8 mouse cellular contexts compared by ENCODE assay signal in genomic region chr9:92878589-92878988, GRCm38 (mm10).
DNase-seq lines count a peak whose midpoint lies in the region; ATAC-seq and TF ChIP-seq lines count a peak whose summit lies in the region.

No protein-coding gene starts in this region.

- H3K9ac ChIP-seq in forebrain, embryonic 12.5 days: no peak overlapping the region
- H3K9ac ChIP-seq in forebrain, postnatal 0 days: no peak overlapping the region
- no peak overlapping the region for H3K9ac ChIP-seq in lung, embryonic 16.5 days (ENCODE audit: low read length)
- H3K9ac ChIP-seq in stomach, postnatal 0 days (ENCODE audit: low read length): no peak overlapping the region

- H3K4me1 ChIP-seq in forebrain, embryonic 10.5 days: peaks cover 7% of the 10 kb centered on the region
- H3K4me1 ChIP-seq in forebrain, embryonic 12.5 days: 0 out of 2 replicates have a peak, but pooled peaks cover 8% of the 10 kb centered on the region
- H3K4me1 ChIP-seq in thymus, adult 2 months (replicated peaks; ENCODE audit: control insufficient read depth, insufficient read depth, low read length): no peaks in the 10 kb centered on the region
- no peaks in the 10 kb centered on the region for H3K4me1 ChIP-seq in forebrain, postnatal 0 days (ENCODE audit: insufficient read depth)
- no peaks in the 10 kb centered on the region for H3K4me1 ChIP-seq in lung, embryonic 16.5 days (replicated peaks; ENCODE audit: control insufficient read depth, insufficient read depth, low read length)
- no peaks in the 10 kb centered on the region for H3K4me1 ChIP-seq in stomach, postnatal 0 days (replicated peaks; ENCODE audit: control insufficient read depth, insufficient read depth)

- no peak for TF ChIP-seq CTCF in thymus, adult 2 months (IDR thresholded peaks at IDR 0.05; ENCODE audit: borderline replicate concordance, control insufficient read depth, extremely low read depth, insufficient read depth, low read length, poor library complexity)
- peak; percentile 61 for TF ChIP-seq CTCF in forebrain, postnatal 0 days (IDR thresholded peaks at IDR 0.05; ENCODE audit: low read depth)
- TF ChIP-seq CTCF in stomach, postnatal 0 days (IDR thresholded peaks at IDR 0.05; ENCODE audit: low read depth): peak; percentile 89

- no peaks in the 10 kb centered on the region for H3K9me3 ChIP-seq in forebrain, embryonic 10.5 days
- H3K9me3 ChIP-seq in forebrain, embryonic 12.5 days: no peaks in the 10 kb centered on the region
- no peaks in the 10 kb centered on the region for H3K9me3 ChIP-seq in forebrain, postnatal 0 days (ENCODE audit: low read length)
- H3K9me3 ChIP-seq in lung, embryonic 16.5 days (ENCODE audit: control insufficient read depth, low read length): no peaks in the 10 kb centered on the region
- no peaks in the 10 kb centered on the region for H3K9me3 ChIP-seq in stomach, postnatal 0 days (ENCODE audit: control insufficient read depth, low read length)

- no peak overlapping the region for H3K27ac ChIP-seq in forebrain, embryonic 10.5 days
- H3K27ac ChIP-seq in forebrain, embryonic 12.5 days: no peak overlapping the region
- H3K27ac ChIP-seq in thymus, adult 2 months (ENCODE audit: control insufficient read depth, insufficient read depth, low read length): no peak overlapping the region
- H3K27ac ChIP-seq in forebrain, postnatal 0 days (ENCODE audit: low read depth, low read length): no peak overlapping the region
- no peak overlapping the region for H3K27ac ChIP-seq in lung, embryonic 16.5 days (ENCODE audit: low read length)
- H3K27ac ChIP-seq in stomach, postnatal 0 days (replicated peaks): no peak overlapping the region

- no peak for TF ChIP-seq EP300 in stomach, postnatal 0 days (optimal IDR thresholded peaks at IDR 0.05)

- H3K4me2 ChIP-seq in forebrain, embryonic 12.5 days: no peak overlapping the region
- H3K4me2 ChIP-seq in forebrain, postnatal 0 days (ENCODE audit: low read depth): no peak overlapping the region
- no peak overlapping the region for H3K4me2 ChIP-seq in lung, embryonic 16.5 days (ENCODE audit: low read depth, low read length)
- no peak overlapping the region for H3K4me2 ChIP-seq in stomach, postnatal 0 days (replicated peaks; ENCODE audit: low read depth)

- ATAC-seq in forebrain, embryonic 12.5 days (ENCODE audit: low FRiP score): no peak
- ATAC-seq in forebrain, postnatal 0 days: no peak
- 0 out of 2 replicates have a peak, but pooled peaks have one; percentile 52 for ATAC-seq in lung, embryonic 16.5 days (ENCODE audit: low read depth)
- no peak for ATAC-seq in stomach, postnatal 0 days (ENCODE audit: low FRiP score, low TSS enrichment)

- TF ChIP-seq POLR2A in thymus, adult 2 months (IDR thresholded peaks at IDR 0.05; ENCODE audit: control insufficient read depth, extremely low read depth, insufficient read depth, low read length, poor library complexity): no peak

- no peaks in the 10 kb centered on the region for H3K27me3 ChIP-seq in forebrain, embryonic 10.5 days (ENCODE audit: poor library complexity, severe bottlenecking)
- H3K27me3 ChIP-seq in forebrain, embryonic 12.5 days: peaks cover 2% of the 10 kb centered on the region; the same call in 1 of the 2 replicates
- H3K27me3 ChIP-seq in thymus, adult 2 months (ENCODE audit: control insufficient read depth, insufficient read depth, low read length): no peaks in the 10 kb centered on the region
- no peaks in the 10 kb centered on the region for H3K27me3 ChIP-seq in forebrain, postnatal 0 days (ENCODE audit: insufficient read depth, low read length)
- no peaks in the 10 kb centered on the region for H3K27me3 ChIP-seq in lung, embryonic 16.5 days (ENCODE audit: control insufficient read depth, insufficient read depth, low read depth, low read length)
- H3K27me3 ChIP-seq in stomach, postnatal 0 days (ENCODE audit: control insufficient read depth, insufficient read depth, low read length): no peaks in the 10 kb centered on the region

- no peaks in the 10 kb centered on the region for H3K36me3 ChIP-seq in forebrain, embryonic 10.5 days (replicated peaks)
- H3K36me3 ChIP-seq in forebrain, embryonic 12.5 days (replicated peaks): no peaks in the 10 kb centered on the region
- no peaks in the 10 kb centered on the region for H3K36me3 ChIP-seq in thymus, adult 2 months (ENCODE audit: control insufficient read depth, insufficient read depth, low read length)
- H3K36me3 ChIP-seq in forebrain, postnatal 0 days (ENCODE audit: insufficient read depth): no peaks in the 10 kb centered on the region
- H3K36me3 ChIP-seq in lung, embryonic 16.5 days (ENCODE audit: control insufficient read depth, insufficient read depth, low read length): no peaks in the 10 kb centered on the region
- no peaks in the 10 kb centered on the region for H3K36me3 ChIP-seq in stomach, postnatal 0 days (ENCODE audit: control insufficient read depth, insufficient read depth, low read length)

- 45% methylated on average over 4 of the region's 4 CpGs for WGBS in forebrain, embryonic 10.5 days
- WGBS in forebrain, embryonic 12.5 days: 35% methylated on average over 4 of the region's 4 CpGs
- 33% methylated on average over 4 of the region's 4 CpGs for WGBS in thymus, adult 2 months
- WGBS in forebrain, postnatal 0 days: 38% methylated on average over 4 of the region's 4 CpGs
- 30% methylated on average over 4 of the region's 4 CpGs for WGBS in large intestine, adult 2 months
- WGBS in lung, embryonic 16.5 days: 28% methylated on average over 4 of the region's 4 CpGs
- WGBS in stomach, postnatal 0 days: 35% methylated on average over 4 of the region's 4 CpGs

- no peak overlapping the region for H3K4me3 ChIP-seq in forebrain, embryonic 10.5 days
- H3K4me3 ChIP-seq in forebrain, embryonic 12.5 days (replicated peaks): no peak overlapping the region
- no peak overlapping the region for H3K4me3 ChIP-seq in thymus, adult 2 months (ENCODE audit: control insufficient read depth, insufficient read depth, low read length)
- H3K4me3 ChIP-seq in forebrain, postnatal 0 days (ENCODE audit: low read depth, low read length): no peak overlapping the region
- no peak overlapping the region for H3K4me3 ChIP-seq in lung, embryonic 16.5 days (ENCODE audit: low read length)
- no peak overlapping the region for H3K4me3 ChIP-seq in stomach, postnatal 0 days (ENCODE audit: low read depth, low read length)

- DNase-seq in forebrain, embryonic 10.5 days (ENCODE audit: extremely low spot score, low spot score): peak; percentile 24
- DNase-seq in thymus, postnatal 4 days: peak; percentile 12
- DNase-seq in thymus, adult 2 months: no peak
- DNase-seq in forebrain, postnatal 0 days: peak; percentile 65
- DNase-seq in large intestine, adult 2 months (ENCODE audit: low read depth, low spot score): peak; percentile 10
- peak; percentile 37 for DNase-seq in stomach, postnatal 0 days (ENCODE audit: low spot score)
